Mouse (Mus musculus) brown adipose tissue, adult 24 weeks (tissue): ENCODE measurements around the gene Lipk. TPM values are rescaled to one million over a fixed set of nuclear protein-coding genes. Genes with fewer than 3 reads are reported as not detected.

Experiments
- H3K27ac ChIP-seq: fragments of 200-500 bp; replicated peaks from 2 replicates; pipeline ENCODE4 v1.5.1; 2012; ENCODE audit warnings: low read depth, mild to moderate bottlenecking, low read length
- H3K4me1 ChIP-seq: fragments of 200-500 bp; 2 replicates; pipeline ENCODE4 v1.6.1; 2012; ENCODE audit warnings: low read length, mixed read lengths; ENCODE audit not compliant: control insufficient read depth, insufficient read depth, insufficient read length
- H3K4me3 ChIP-seq: fragments of 200-500 bp; 2 replicates; pipeline ENCODE4 v1.5.1; 2012; ENCODE audit warnings: low read depth, mild to moderate bottlenecking, low read length, moderate library complexity; ENCODE audit not compliant: insufficient read depth
- polyA plus RNA-seq: library from polyadenylated mRNA; stranded (reverse); fragments of >200 nt; gene quantifications from 2 replicates; pipeline ENCODE4 v1.2.4, GENCODE M21; 2012; ENCODE audit not compliant: missing spikeins, insufficient read depth, insufficient read length

Lipk gene
- polyA plus RNA-seq = not detected in 2 replicates

DNA sequence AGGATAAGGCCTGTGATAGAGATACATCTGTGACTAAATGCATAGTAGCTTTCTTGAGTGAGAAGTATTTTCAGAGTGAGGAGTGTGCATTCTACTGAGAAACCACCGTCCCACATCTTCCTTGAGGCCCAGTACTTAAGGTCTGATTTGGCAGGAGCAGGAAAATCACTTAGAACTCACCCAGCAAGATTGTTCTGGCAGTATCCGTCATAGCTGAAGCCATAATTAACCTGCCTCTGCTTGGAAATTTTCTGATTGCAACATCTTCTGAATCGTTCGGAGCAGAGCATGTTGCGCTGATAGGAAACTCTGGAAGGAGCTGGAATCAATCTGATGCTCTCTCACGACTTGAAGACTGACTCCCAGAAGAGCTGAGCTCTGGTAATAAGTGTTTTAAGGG, at the start of gene Lipk:
Gene Lipk, plus strand, starts transcription at position 289 of the 400 bp plus-strand sequence.
- Histone ChIP-seq H3K4me1 (no peaks in the 10 kb centered on the region), H3K4me3 (no peak within 1 kb of the TSS), H3K27ac (no peak within 1 kb of the TSS)

DNA sequence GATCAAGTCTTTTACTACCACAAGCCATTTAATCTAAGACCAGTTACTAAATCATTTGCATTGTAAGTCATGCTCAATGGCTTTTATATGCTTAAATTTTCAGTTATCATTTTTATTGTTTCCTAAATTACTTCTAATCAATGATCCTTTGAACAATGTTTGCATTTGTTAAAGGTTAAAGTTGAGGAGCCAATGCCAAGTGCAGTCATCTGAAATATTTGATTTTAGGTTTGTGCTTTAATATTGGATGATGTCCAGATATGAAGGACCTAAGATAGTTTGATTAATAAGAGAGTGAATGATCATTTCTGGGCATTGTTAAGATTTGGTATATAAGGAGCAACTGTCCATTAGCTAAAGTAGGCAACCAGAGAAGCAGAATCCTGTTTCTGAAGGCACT, 47.2 kb upstream of the Lipk start, which contains the start of gene Lipf:
Gene Lipf, plus strand, starts transcription at position 301 of the 400 bp plus-strand sequence.
- H3K4me3 ChIP-seq = no peak within 1 kb of the TSS
- H3K27ac ChIP-seq = no peak within 1 kb of the TSS
- H3K4me1 ChIP-seq = no peaks in the 10 kb centered on the region

GRCm38 (mm10) chr19:33979007-33979406, 29.1 kb upstream of the Lipk start:
- Histone ChIP-seq H3K27ac (no peak overlapping the region), H3K4me3 (no peak overlapping the region), H3K4me1 (no peaks in the 10 kb centered on the region)

- H3K27ac ChIP-seq = no peak overlapping the region
- H3K4me1 ChIP-seq = no peaks in the 10 kb centered on the region
- no peak overlapping the region for H3K4me3 ChIP-seq
Measured at GRCm38 (mm10) chr19:33983043-33983442, 25.0 kb upstream of the Lipk start.

GRCm38 (mm10) chr19:34021440-34022172, 13.5 kb downstream of the Lipk start:
- Histone ChIP-seq H3K4me1 (no peaks in the 10 kb centered on the region), H3K27ac (no peak overlapping the region), H3K4me3 (no peak overlapping the region)

DNA sequence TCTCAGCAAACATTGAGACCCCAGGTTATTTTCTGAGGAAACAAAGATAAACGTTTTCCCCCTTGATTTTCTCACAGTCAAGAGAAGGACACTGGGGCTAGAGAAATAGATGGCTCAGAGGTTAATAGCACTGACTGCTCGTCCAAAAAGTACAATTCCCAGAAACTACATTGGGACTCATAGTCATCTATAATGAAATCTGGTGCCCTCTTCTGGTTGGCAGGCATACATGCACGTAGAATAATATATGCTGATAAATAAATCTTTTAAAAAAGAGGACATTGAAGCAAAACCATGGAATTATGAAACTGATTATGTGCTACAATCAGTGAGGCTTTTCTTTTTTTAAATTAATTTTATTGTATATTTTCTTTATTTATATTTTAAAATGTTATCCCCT, 14.7 kb downstream of the Lipk start:
- Histone ChIP-seq H3K27ac (no peak overlapping the region), H3K4me1 (no peaks in the 10 kb centered on the region), H3K4me3 (no peak overlapping the region)

DNA sequence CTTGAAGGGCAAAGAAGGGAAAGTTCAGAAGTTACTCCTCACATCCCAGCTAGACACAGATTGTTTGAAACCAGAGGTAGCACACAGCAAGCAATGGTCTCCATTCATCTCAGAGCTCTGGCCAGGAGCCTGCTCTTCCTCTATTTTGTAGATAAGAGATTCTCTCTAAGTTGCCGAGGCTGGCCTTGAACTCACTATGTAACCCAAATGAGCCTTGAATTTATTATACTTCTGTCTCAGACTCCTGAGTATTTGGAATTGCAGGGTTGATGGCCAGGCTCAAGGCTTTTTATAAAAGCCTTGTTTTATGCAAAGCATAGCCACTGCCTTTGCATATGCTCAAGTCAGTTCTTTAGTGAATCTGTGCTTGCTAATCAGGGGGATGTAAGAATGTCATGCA, 31.6 kb downstream of the Lipk start:
- no peak overlapping the region for H3K27ac ChIP-seq
- no peaks in the 10 kb centered on the region for H3K4me1 ChIP-seq
- no peak overlapping the region for H3K4me3 ChIP-seq

DNA sequence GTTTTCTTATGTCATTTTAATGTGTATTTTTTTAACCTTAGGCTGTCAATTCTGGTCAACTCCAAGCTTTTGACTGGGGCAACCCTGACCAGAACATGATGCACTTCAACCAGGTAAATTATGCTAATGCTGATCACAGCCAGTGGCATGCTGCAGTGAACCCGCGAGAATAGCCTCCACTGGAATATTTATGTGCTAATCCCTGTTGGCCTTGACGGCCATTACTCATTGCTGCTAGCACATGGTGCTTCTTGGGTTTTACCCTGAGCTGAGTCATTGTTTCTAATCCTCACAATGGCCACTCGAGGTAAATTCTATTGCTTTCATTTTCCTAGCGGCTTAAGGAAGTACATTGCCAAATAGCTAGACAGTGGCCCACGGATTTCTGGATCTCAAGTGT, 34.9 kb downstream of the Lipk start:
- no peak overlapping the region for H3K27ac ChIP-seq
- no peaks in the 10 kb centered on the region for H3K4me1 ChIP-seq
- H3K4me3 ChIP-seq = no peak overlapping the region

DNA sequence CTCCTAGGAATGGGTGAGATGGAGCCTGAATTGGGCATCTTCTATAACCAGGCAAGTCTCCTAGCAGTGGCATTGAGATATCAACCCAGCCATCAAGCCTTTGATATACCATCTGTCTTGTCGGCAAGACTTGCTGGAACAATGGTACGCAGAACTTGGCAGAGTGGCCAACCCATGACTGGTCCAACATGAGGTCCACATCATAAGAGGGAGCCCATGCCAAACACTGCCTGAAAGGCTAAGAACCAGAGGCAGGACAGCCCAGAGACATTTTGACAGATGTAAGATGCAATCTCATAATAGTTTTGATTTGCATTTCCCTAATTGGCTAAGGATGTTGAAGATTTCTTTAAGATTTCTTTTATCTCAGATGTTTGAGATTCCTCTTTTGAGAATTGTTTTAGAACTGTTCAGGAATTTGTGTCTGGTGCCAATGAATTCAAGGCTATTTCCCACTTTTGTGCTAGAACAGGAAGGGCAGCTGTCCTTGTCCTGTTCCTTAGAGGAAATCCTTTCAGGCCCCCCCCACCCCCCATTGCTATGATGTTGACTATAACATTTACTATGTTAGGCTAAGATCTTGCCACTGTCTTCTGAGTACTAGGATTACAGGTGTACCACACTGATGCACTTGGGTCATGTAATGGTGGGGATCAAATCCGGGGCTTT, 41.4 kb downstream of the Lipk start:
- no peak overlapping the region for H3K4me3 ChIP-seq
- 0 out of 2 replicates have a peak, but pooled peaks cover 2% of the 10 kb centered on the region for H3K4me1 ChIP-seq
- peak overlapping the region; percentile 63; the same call in 1 of the 2 replicates for H3K27ac ChIP-seq

- H3K4me3 ChIP-seq = no peak overlapping the region
- H3K4me1 ChIP-seq = 0 out of 2 replicates have a peak, but pooled peaks cover 2% of the 10 kb centered on the region
- H3K27ac ChIP-seq = no peak overlapping the region
Measured at GRCm38 (mm10) chr19:34051502-34051901, 43.4 kb downstream of the Lipk start.

DNA sequence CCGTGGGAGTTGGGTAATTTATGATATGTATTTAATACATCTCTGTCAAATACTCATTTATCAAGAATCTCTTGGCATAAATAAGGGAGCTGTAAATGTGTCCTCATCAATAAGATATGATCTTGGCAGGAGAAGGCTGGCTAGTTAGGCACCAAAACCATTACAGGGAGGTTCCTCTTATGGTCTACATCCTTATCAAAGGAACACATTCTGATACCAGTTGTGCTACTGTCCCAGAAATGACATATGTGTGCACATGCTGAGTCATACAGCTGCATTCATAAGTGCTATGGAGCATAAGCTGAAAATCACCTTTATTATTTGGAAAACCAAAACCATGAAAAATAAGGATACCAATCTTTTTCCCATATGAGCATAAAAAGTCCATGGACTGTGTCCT, 55.5 kb downstream of the Lipk start:
- Histone ChIP-seq H3K27ac (no peak overlapping the region), H3K4me3 (no peak overlapping the region), H3K4me1 (no peaks in the 10 kb centered on the region)

GRCm38 (mm10) chr19:34064059-34064458, 56.0 kb downstream of the Lipk start:
- H3K4me3 ChIP-seq = no peak overlapping the region
- no peak overlapping the region for H3K27ac ChIP-seq
- H3K4me1 ChIP-seq = no peaks in the 10 kb centered on the region

DNA sequence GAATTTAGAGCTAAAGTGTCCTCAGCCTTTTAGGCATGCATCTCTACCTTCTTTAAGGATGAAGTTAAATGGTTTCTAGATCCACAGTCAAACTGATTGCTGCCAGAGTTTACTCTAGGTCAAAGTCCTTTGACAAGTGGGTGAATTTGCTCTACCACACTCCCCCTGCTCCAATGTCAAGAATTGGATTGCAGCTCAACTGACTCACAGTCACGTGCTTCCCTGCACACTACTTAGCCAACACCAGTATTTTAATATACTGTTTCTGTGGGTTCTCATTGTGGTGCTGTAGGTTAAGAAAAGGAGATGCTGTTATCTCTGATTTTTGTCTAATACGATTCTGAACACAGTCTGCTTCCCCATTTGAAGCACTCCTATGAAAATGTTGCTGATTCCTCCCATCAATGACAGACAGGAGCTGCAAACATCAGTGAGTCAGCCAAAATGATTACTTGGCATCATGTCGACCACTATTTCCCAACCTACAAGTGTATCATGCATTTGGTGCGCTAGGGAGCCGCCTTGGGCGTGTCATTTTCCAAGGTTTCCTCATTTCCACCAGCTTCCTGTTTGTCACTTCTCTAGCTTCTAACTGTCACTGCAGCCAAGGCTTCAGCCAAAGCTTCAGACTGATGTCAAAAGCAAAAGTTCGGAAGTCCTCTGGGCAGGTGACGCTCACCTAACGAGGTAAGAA, 58.8 kb downstream of the Lipk start, which contains the start of gene Lipn:
Gene Lipn, plus strand, starts transcription at position 580 of the 694 bp plus-strand sequence.
- no peak within 1 kb of the TSS for H3K27ac ChIP-seq
- no peak within 1 kb of the TSS for H3K4me3 ChIP-seq
- H3K4me1 ChIP-seq = no peaks in the 10 kb centered on the region

- Histone ChIP-seq H3K27ac (no peak overlapping the region), H3K4me1 (no peaks in the 10 kb centered on the region), H3K4me3 (no peak overlapping the region)
Measured at GRCm38 (mm10) chr19:34074239-34074638, 66.1 kb downstream of the Lipk start.

- H3K4me3 ChIP-seq = no peak overlapping the region
- H3K4me1 ChIP-seq = no peaks in the 10 kb centered on the region
Measured at GRCm38 (mm10) chr19:34078130-34078529, 70.0 kb downstream of the Lipk start.

More at GRCm38 (mm10) chr19:34078130-34078529, 70.0 kb downstream of the Lipk start:
- H3K27ac ChIP-seq = no peak overlapping the region
